In genomic region chr5:75410240-75411186, GRCm38 (mm10) we compare ENCODE assay signal across 19 mouse cellular contexts.
DNase-seq lines count a peak whose midpoint lies in the region; ATAC-seq lines count a peak whose summit lies in the region.
"Had no signal": no experiment of that assay in that cellular context is flagged by ENCODE, and none has a peak within 500 bp of the region (broad histone marks: within the 10 kb centered on the region; RNA-seq: fewer than 3 reads in every experiment).

No protein-coding gene starts in this region.

- intact Hi-C loops in left cerebral cortex, postnatal 14 days (cut with DNase I) = no loop called here
- intact Hi-C loops in left cerebral cortex, postnatal 36 days (cut with DNase I) = no loop called here

- H3K9me3 ChIP-seq in forebrain, embryonic 14.5 days (replicated peaks; ENCODE audit: control insufficient read depth, low read length) = no peaks in the 10 kb centered on the region
- no peaks in the 10 kb centered on the region for H3K9me3 ChIP-seq in forebrain, embryonic 10.5 days
- H3K9me3 ChIP-seq in neural tube, embryonic 12.5 days = no peaks in the 10 kb centered on the region
- no peaks in the 10 kb centered on the region for H3K9me3 ChIP-seq in neural tube, embryonic 13.5 days
- H3K9me3 ChIP-seq: embryonic facial prominence, embryonic 12.5 days had no signal

- H3K4me1 ChIP-seq in forebrain, embryonic 14.5 days (ENCODE audit: control insufficient read depth, insufficient read depth, low read length) = peaks cover 7% of the 10 kb centered on the region; the same call in 1 of the 2 replicates
- H3K4me1 ChIP-seq in forebrain, embryonic 10.5 days = peaks cover 32% of the 10 kb centered on the region
- no peaks in the 10 kb centered on the region for H3K4me1 ChIP-seq in neural tube, embryonic 12.5 days
- peaks cover 17% of the 10 kb centered on the region; the same call in 1 of the 2 replicates for H3K4me1 ChIP-seq in neural tube, embryonic 13.5 days (replicated peaks)

- peak overlapping the region; percentile 20; the same call in 1 of the 2 replicates for H3K4me2 ChIP-seq in forebrain, embryonic 14.5 days (ENCODE audit: low read length)
- H3K4me2 ChIP-seq in neural tube, embryonic 12.5 days (replicated peaks) = 0 out of 2 replicates have a peak overlapping the region, but pooled peaks have one; percentile 14
- H3K4me2 ChIP-seq in neural tube, embryonic 13.5 days = peak overlapping the region; percentile 37
- H3K4me2 ChIP-seq: embryonic facial prominence, embryonic 12.5 days; heart, embryonic 11.5 days; liver, embryonic 11.5 days had no signal

- ATAC-seq in forebrain, embryonic 14.5 days = peak; percentile 90; the same call in 1 of the 2 replicates
- no peak for ATAC-seq in neural tube, embryonic 12.5 days (ENCODE audit: low FRiP score, low read depth)
- no peak for ATAC-seq in neural tube, embryonic 13.5 days (ENCODE audit: low read depth)
- ATAC-seq: intestine, postnatal 0 days had no signal

- H3K27ac ChIP-seq in forebrain, embryonic 14.5 days (ENCODE audit: low read depth, low read length) = no peak overlapping the region
- H3K27ac ChIP-seq in forebrain, embryonic 10.5 days = no peak overlapping the region
- H3K27ac ChIP-seq in neural tube, embryonic 12.5 days = no peak overlapping the region
- H3K27ac ChIP-seq in neural tube, embryonic 13.5 days (replicated peaks) = peak overlapping the region; percentile 67
- H3K27ac ChIP-seq: embryonic facial prominence, embryonic 12.5 days; macrophage had no signal

- H3K27me3 ChIP-seq in forebrain, embryonic 14.5 days (replicated peaks; ENCODE audit: control insufficient read depth, insufficient read depth, low read length) = no peaks in the 10 kb centered on the region
- peaks cover 7% of the 10 kb centered on the region; the same call in 1 of the 2 replicates for H3K27me3 ChIP-seq in forebrain, embryonic 10.5 days (ENCODE audit: poor library complexity, severe bottlenecking)
- H3K27me3 ChIP-seq in neural tube, embryonic 12.5 days (replicated peaks) = no peaks in the 10 kb centered on the region
- no peaks in the 10 kb centered on the region for H3K27me3 ChIP-seq in neural tube, embryonic 13.5 days
- H3K27me3 ChIP-seq: embryonic facial prominence, embryonic 12.5 days had no signal

- 56% methylated on average over 24 of the region's 24 CpGs for WGBS in forebrain, embryonic 14.5 days
- 89% methylated on average over 24 of the region's 24 CpGs for WGBS in forebrain, embryonic 10.5 days
- 68% methylated on average over 24 of the region's 24 CpGs for WGBS in neural tube, embryonic 12.5 days
- 50% methylated on average over 24 of the region's 24 CpGs for WGBS in neural tube, embryonic 13.5 days

- no peaks in the 10 kb centered on the region for H3K36me3 ChIP-seq in forebrain, embryonic 14.5 days (ENCODE audit: control insufficient read depth, insufficient read depth, low read length)
- no peaks in the 10 kb centered on the region for H3K36me3 ChIP-seq in forebrain, embryonic 10.5 days (replicated peaks)
- no peaks in the 10 kb centered on the region for H3K36me3 ChIP-seq in neural tube, embryonic 12.5 days
- H3K36me3 ChIP-seq in neural tube, embryonic 13.5 days = no peaks in the 10 kb centered on the region
- H3K36me3 ChIP-seq: embryonic facial prominence, embryonic 12.5 days had no signal

- H3K9ac ChIP-seq in forebrain, embryonic 14.5 days (ENCODE audit: low read length) = no peak overlapping the region; the same call in 1 of the 2 replicates
- H3K9ac ChIP-seq in neural tube, embryonic 12.5 days = no peak overlapping the region
- peak overlapping the region; percentile 17; the same call in 1 of the 2 replicates for H3K9ac ChIP-seq in neural tube, embryonic 13.5 days
- H3K9ac ChIP-seq: embryonic facial prominence, embryonic 12.5 days had no signal

- DNase-seq in forebrain, embryonic 14.5 days (ENCODE audit: low spot score) = peak; percentile 82
- DNase-seq in forebrain, embryonic 10.5 days (ENCODE audit: extremely low spot score, low spot score) = no peak
- DNase-seq in left cerebral cortex, postnatal 14 days (ENCODE audit: low spot score in 2 of 2) = peak; percentile 12 to 25
- no peak for DNase-seq in left cerebral cortex, postnatal 36 days (ENCODE audit: low spot score in 2 of 2)
- DNase-seq in neural tube, embryonic 10.5 days (ENCODE audit: extremely low spot score, low spot score) = no peak
- DNase-seq in cerebellum, adult 18-20 months = no peak
- DNase-seq: adrenal gland, adult 2 months; cerebellum, postnatal 25 days; gastrocnemius, postnatal 25 days; heart, postnatal 4 days; kidney, postnatal 10 days; layer of hippocampus, postnatal 36 days had no signal

- no peak overlapping the region for H3K4me3 ChIP-seq in forebrain, embryonic 14.5 days (ENCODE audit: low read depth, low read length)
- H3K4me3 ChIP-seq in forebrain, embryonic 10.5 days = no peak overlapping the region
- H3K4me3 ChIP-seq in neural tube, embryonic 12.5 days = no peak overlapping the region
- no peak overlapping the region for H3K4me3 ChIP-seq in neural tube, embryonic 13.5 days
- H3K4me3 ChIP-seq: embryonic facial prominence, embryonic 12.5 days had no signal

Comparison
In these comparisons a context has a peak if more than half of its experiments do, and no peak if none do; other contexts are left out.
1. DNase-seq: peak in forebrain, embryonic 14.5 days (single experiment) and left cerebral cortex, postnatal 14 days (2 of 2); none in forebrain, embryonic 10.5 days (single experiment), left cerebral cortex, postnatal 36 days (0 of 2), neural tube, embryonic 10.5 days (single experiment) and cerebellum, adult 18-20 months (0 of 2).
2. Peak in every context shown above with its lines, with median percentiles within 50 percentile points of each other: H3K4me2 ChIP-seq.